26 mouse cellular contexts compared by ENCODE assay signal in genomic region chr5:36429551-36429950, GRCm38 (mm10). TPM values are rescaled to one million over a fixed set of nuclear protein-coding genes. Genes with fewer than 3 reads are reported as not detected.
A peak's percentile ranks its signal among the peaks of the same experiment; 100 is the strongest.
DNase-seq lines count a peak whose midpoint lies in the region; ATAC-seq lines count a peak whose summit lies in the region.
"Had no signal": no experiment of that assay in that cellular context is flagged by ENCODE, and none has a peak within 500 bp of the region (broad histone marks: within the 10 kb centered on the region; RNA-seq: fewer than 3 reads in every experiment).

No protein-coding gene starts in this region.

- no peak overlapping the region for H3K27ac ChIP-seq in forebrain, embryonic 13.5 days
- H3K27ac ChIP-seq: embryonic facial prominence, embryonic 12.5 days; forebrain, embryonic 10.5 days; forebrain, embryonic 12.5 days; forebrain, embryonic 15.5 days had no signal

- no peak overlapping the region for H3K9ac ChIP-seq in forebrain, embryonic 13.5 days
- H3K9ac ChIP-seq: embryonic facial prominence, embryonic 12.5 days; forebrain, embryonic 12.5 days; forebrain, embryonic 15.5 days; forebrain, postnatal 0 days had no signal

- no peak for DNase-seq in frontal cortex, postnatal 10 days (ENCODE audit: low spot score in 2 of 2)
- DNase-seq in NIH3T3 (ENCODE audit: low read depth) (peak; percentile 10), adipocyte (ENCODE audit: low spot score) (peak; percentile 24)
- no peak for DNase-seq in left cerebral cortex, adult 8-10 months (ENCODE audit: low spot score in 2 of 2)
- DNase-seq: adrenal gland, adult 8-10 months; adrenal gland, postnatal 14 days; adrenal gland, postnatal 36 days; cerebellum, adult 11 months; cerebellum, adult 18-20 months; cerebellum, adult 8-10 months; cerebellum, adult 9-11 months; cerebellum, postnatal 14 days; cerebellum, postnatal 36 days; embryo, embryonic 11 days; forebrain, postnatal 0 days had no signal

- 93% methylated on average over 3 of the region's 3 CpGs for WGBS in forebrain, embryonic 13.5 days

- no peaks in the 10 kb centered on the region for H3K9me3 ChIP-seq in forebrain, embryonic 13.5 days (replicated peaks)
- H3K9me3 ChIP-seq: embryonic facial prominence, embryonic 12.5 days; forebrain, embryonic 10.5 days; forebrain, embryonic 12.5 days; forebrain, embryonic 15.5 days had no signal

- H3K4me3 ChIP-seq in forebrain, embryonic 13.5 days, result no peak overlapping the region
- H3K4me3 ChIP-seq: embryonic facial prominence, embryonic 12.5 days; erythroblast, embryonic 14.5 days; forebrain, embryonic 10.5 days; forebrain, embryonic 12.5 days; forebrain, embryonic 15.5 days had no signal

- H3K36me3 ChIP-seq in forebrain, embryonic 13.5 days (ENCODE audit: poor library complexity, severe bottlenecking), result no peaks in the 10 kb centered on the region
- H3K36me3 ChIP-seq: embryonic facial prominence, embryonic 12.5 days; forebrain, embryonic 10.5 days; forebrain, embryonic 12.5 days; forebrain, embryonic 15.5 days had no signal

- peaks cover 16% of the 10 kb centered on the region; the same call in 1 of the 2 replicates for H3K4me1 ChIP-seq in forebrain, embryonic 13.5 days
- H3K4me1 ChIP-seq: embryonic facial prominence, embryonic 12.5 days had no signal

- H3K27me3 ChIP-seq in forebrain, embryonic 13.5 days, result no peaks in the 10 kb centered on the region
- H3K27me3 ChIP-seq: embryonic facial prominence, embryonic 12.5 days; forebrain, embryonic 12.5 days; forebrain, embryonic 15.5 days; Patski had no signal

- peak; percentile 65 for ATAC-seq in frontal cortex, adult (ENCODE audit: low TSS enrichment)
- ATAC-seq in forebrain, embryonic 13.5 days, result no peak
- ATAC-seq: activated CD4-positive, CD25-positive, alpha-beta regulatory T cell, adult 4 months; forebrain, embryonic 15.5 days; forebrain, postnatal 0 days; Patski had no signal

- no peak overlapping the region for H3K4me2 ChIP-seq in forebrain, embryonic 13.5 days
- H3K4me2 ChIP-seq: embryonic facial prominence, embryonic 12.5 days; forebrain, embryonic 12.5 days; forebrain, embryonic 15.5 days had no signal

RNA-seq across cellular contexts. Expression of gene Sorcs2, which starts 31.6 kb away (rescaled TPM):
- polyA plus RNA-seq in forebrain, embryonic 13.5 days (2015; fragmentation: Nextera tagmentation; extraction: Ambion mirVana), result 6.5 and 8.4 TPM in 2 replicates
- total RNA-seq in left cerebral cortex, adult 8-10 months (2022), result 10 to 100 TPM; 37.3 to 41.7 (median 41.3) TPM
- total RNA-seq: common myeloid progenitor, adult 5-6 weeks; MEL had no signal
- polyA plus RNA-seq: erythroblast, embryonic 14.5 days had no signal

RNA-seq across cellular contexts. Expression of gene Grpel1, which starts 35.2 kb away (rescaled TPM):
- polyA plus RNA-seq in forebrain, embryonic 13.5 days (2015; fragmentation: Nextera tagmentation; extraction: Ambion mirVana), result 51.0 and 51.4 TPM in 2 replicates
- total RNA-seq in left cerebral cortex, adult 8-10 months (2022), result 10 to 100 TPM; 21.3 to 24.9 (median 22.8) TPM

RNA-seq across cellular contexts. Expression of gene Tada2b, which starts 54.5 kb away (rescaled TPM):
- polyA plus RNA-seq in forebrain, embryonic 13.5 days (2015; fragmentation: Nextera tagmentation; extraction: Ambion mirVana), result 2.8 and 3.2 TPM in 2 replicates
- total RNA-seq in left cerebral cortex, adult 8-10 months (2022), result 10 to 100 TPM; 30.0 to 32.6 (median 30.5) TPM

RNA-seq across cellular contexts. Expression of gene Ccdc96, which starts 54.8 kb away (rescaled TPM):
- 3.8 and 4.1 TPM in 2 replicates for polyA plus RNA-seq in forebrain, embryonic 13.5 days (2015; fragmentation: Nextera tagmentation; extraction: Ambion mirVana)
- 1 to 10 TPM in 2 of 4 experiments, under 1 TPM in 2; 0.59 to 1.1 (median 0.99) TPM for total RNA-seq in left cerebral cortex, adult 8-10 months (2022)
- polyA plus RNA-seq: activated CD4-positive, CD25-positive, alpha-beta regulatory T cell, adult 4 months had no signal

Comparison
In these comparisons a context has a peak if more than half of its experiments do, and no peak if none do; other contexts are left out.
1. DNase-seq: peak in NIH3T3 (single experiment) and adipocyte (single experiment); none in frontal cortex, postnatal 10 days (0 of 2) and left cerebral cortex, adult 8-10 months (0 of 2).